Mouse (Mus musculus) hindbrain, embryonic 13.5 days (tissue): ENCODE data around the gene Lhx1. TPM values are rescaled to one million over a fixed set of nuclear protein-coding genes. Genes with fewer than 3 reads are reported as not detected.

Source experiments
- polyA plus RNA-seq: library from polyadenylated mRNA; unstranded; fragments of >200 nt; fragmentation: Nextera tagmentation; extraction: Ambion mirVana; gene quantifications from 2 replicates; pipeline ENCODE4 v1.2.1, GENCODE M21; 2015

Lhx1 gene
- polyA plus RNA-seq, 1 experiment from 2014 or later: 67.7 TPM

Other genes with a start within 250 kb of the Lhx1 start
- gene Aatf, start 12.0 kb downstream of the Lhx1 start, polyA plus RNA-seq: 56.9 and 57.4 TPM in 2 replicates